Mouse (Mus musculus): Measurements from ENCODE around the gene Cyp4b1.

- TF ChIP-seq CTCF (IDR thresholded peaks at IDR 0.05; ENCODE audit: low read depth): no peak
- no peak for TF ChIP-seq EP300 (IDR thresholded peaks at IDR 0.05; ENCODE audit: low read depth)
Observed at GRCm38 (mm10) chr4:115575776-115576175, 71.7 kb downstream of the Cyp4b1 start.

Measured in liver, embryonic 14.5 days (tissue).